Mouse (Mus musculus) embryonic facial prominence, embryonic 15.5 days (tissue): Measurements from ENCODE around the gene Id1. TPM values are rescaled to one million over a fixed set of nuclear protein-coding genes. Genes with fewer than 3 reads are reported as not detected.
A peak's percentile ranks its signal among the peaks of the same experiment; 100 is the strongest.

Source experiments
- ATAC-seq: fragments of 200-750 bp; cut with Nextera tagmentation; 2 replicates; pipeline ENCODE4 v1.8.0; 2017; ENCODE audit warnings: low read depth, moderate TSS enrichment; ENCODE audit not compliant: insufficient number of reproducible peaks, low FRiP score, low TSS enrichment
- H3K27ac ChIP-seq: fragments of 300-500 bp; sonication (generic); replicated peaks from 2 replicates; pipeline ENCODE4 v1.5.1; 2015; ENCODE audit warnings: mild to moderate bottlenecking, inconsistent platforms
- H3K27me3 ChIP-seq: fragments of 300-500 bp; sonication (generic); 2 replicates; pipeline ENCODE4 v1.6.1; 2015; ENCODE audit warnings: inconsistent platforms
- H3K36me3 ChIP-seq: fragments of 300-500 bp; sonication (generic); 2 replicates; pipeline ENCODE4 v1.6.1; 2015; ENCODE audit warnings: mild to moderate bottlenecking, inconsistent platforms
- H3K4me1 ChIP-seq: fragments of 300-500 bp; sonication (generic); 2 replicates; pipeline ENCODE4 v1.6.1; 2015; ENCODE audit warnings: inconsistent platforms
- H3K4me2 ChIP-seq: fragments of 300-500 bp; sonication (generic); replicated peaks from 2 replicates; pipeline ENCODE4 v1.6.1; 2015; ENCODE audit warnings: mild to moderate bottlenecking, inconsistent platforms
- H3K4me3 ChIP-seq: fragments of 300-500 bp; sonication (generic); replicated peaks from 2 replicates; pipeline ENCODE4 v1.5.1; 2015; ENCODE audit warnings: mild to moderate bottlenecking, inconsistent platforms
- H3K9ac ChIP-seq: fragments of 300-500 bp; sonication (generic); 2 replicates; pipeline ENCODE4 v1.6.1; 2015; ENCODE audit warnings: inconsistent platforms
- H3K9me3 ChIP-seq: fragments of 300-500 bp; sonication (generic); replicated peaks from 2 replicates; pipeline ENCODE4 v1.6.1; 2016; ENCODE audit warnings: inconsistent platforms
- WGBS: fragments of 180-500 bp; shearing (Covaris S2); methylation state at CpG from one replicate; pipeline ENCODE4 v1.1.7; 2015; 5-methylcytosine and 5-hydroxymethylcytosine counted together
- polyA plus RNA-seq: library from polyadenylated mRNA; unstranded; fragments of >200 nt; fragmentation: Nextera tagmentation; extraction: Ambion mirVana; gene quantifications from 2 replicates; pipeline ENCODE4 v1.2.1, GENCODE M21; 2015

Id1 gene
- polyA plus RNA-seq, 1 experiment from 2014 or later = 160 TPM

GRCm38 (mm10) chr2:152724332-152724723 lies 11.7 kb upstream of the Id1 start:
- ATAC-seq = no peak
- Histone ChIP-seq H3K27me3 (no peaks in the 10 kb centered on the region), H3K4me3 (peak overlapping the region; percentile 35; the same call in 1 of the 2 replicates), H3K9me3 (no peaks in the 10 kb centered on the region), H3K9ac (0 out of 2 replicates have a peak overlapping the region, but pooled peaks have one; percentile 0), H3K36me3 (no peaks in the 10 kb centered on the region), H3K4me2 (peak overlapping the region; percentile 56), H3K27ac (0 out of 2 replicates have a peak overlapping the region, but pooled peaks have one; percentile 39), H3K4me1 (peaks cover 46% of the 10 kb centered on the region)
- WGBS = 63% methylated on average over 3 of the region's 3 CpGs

GRCm38 (mm10) chr2:152725178-152725750 lies 10.8 kb upstream of the Id1 start:
- ATAC-seq = no peak
- no peaks in the 10 kb centered on the region for H3K36me3 ChIP-seq
- H3K4me2 ChIP-seq = no peak overlapping the region
- H3K9me3 ChIP-seq = no peaks in the 10 kb centered on the region
- no peak overlapping the region for H3K27ac ChIP-seq
- H3K4me1 ChIP-seq = peaks cover 55% of the 10 kb centered on the region
- no peak overlapping the region for H3K9ac ChIP-seq
- H3K27me3 ChIP-seq = no peaks in the 10 kb centered on the region
- no peak overlapping the region for H3K4me3 ChIP-seq
- 74% methylated on average over 15 of the region's 15 CpGs for WGBS

- Histone ChIP-seq H3K9me3 (no peaks in the 10 kb centered on the region), H3K36me3 (no peaks in the 10 kb centered on the region), H3K27me3 (no peaks in the 10 kb centered on the region), H3K4me1 (peaks cover 62% of the 10 kb centered on the region), H3K4me3 (no peak overlapping the region), H3K4me2 (no peak overlapping the region), H3K9ac (no peak overlapping the region), H3K27ac (peak overlapping the region; percentile 92)
- 76% methylated on average over 6 of the region's 6 CpGs for WGBS
- ATAC-seq = no peak
Measured at GRCm38 (mm10) chr2:152726213-152726612, 9.8 kb upstream of the Id1 start.

- no peaks in the 10 kb centered on the region for H3K9me3 ChIP-seq
- H3K4me1 ChIP-seq = peaks cover 63% of the 10 kb centered on the region
- no peak overlapping the region for H3K4me2 ChIP-seq
- ATAC-seq = no peak
- peak overlapping the region; percentile 92 for H3K27ac ChIP-seq
- WGBS = 48% methylated on average over 6 of the region's 6 CpGs
- H3K9ac ChIP-seq = no peak overlapping the region
- no peaks in the 10 kb centered on the region for H3K27me3 ChIP-seq
- H3K36me3 ChIP-seq = no peaks in the 10 kb centered on the region
- H3K4me3 ChIP-seq = no peak overlapping the region
Measured at GRCm38 (mm10) chr2:152726751-152727335, 9.2 kb upstream of the Id1 start.

- Histone ChIP-seq H3K4me2 (no peak overlapping the region), H3K9ac (no peak overlapping the region), H3K27me3 (no peaks in the 10 kb centered on the region), H3K36me3 (no peaks in the 10 kb centered on the region), H3K9me3 (no peaks in the 10 kb centered on the region), H3K4me1 (peaks cover 68% of the 10 kb centered on the region), H3K27ac (peak overlapping the region; percentile 92), H3K4me3 (no peak overlapping the region)
- 74% methylated on average over 14 of the region's 14 CpGs for WGBS
- ATAC-seq = no peak
Measured at GRCm38 (mm10) chr2:152727795-152728510, 8.1 kb upstream of the Id1 start.

- H3K4me2 ChIP-seq = no peak overlapping the region
- H3K9me3 ChIP-seq = no peaks in the 10 kb centered on the region
- H3K27ac ChIP-seq = peak overlapping the region; percentile 92
- 73% methylated on average over 7 of the region's 7 CpGs for WGBS
- no peak for ATAC-seq
- peaks cover 72% of the 10 kb centered on the region for H3K4me1 ChIP-seq
- no peaks in the 10 kb centered on the region for H3K36me3 ChIP-seq
- no peaks in the 10 kb centered on the region for H3K27me3 ChIP-seq
- no peak overlapping the region for H3K9ac ChIP-seq
- no peak overlapping the region for H3K4me3 ChIP-seq
Measured at GRCm38 (mm10) chr2:152728594-152728993, 7.5 kb upstream of the Id1 start.

- Histone ChIP-seq H3K4me2 (peak overlapping the region; percentile 15; the same call in 1 of the 2 replicates), H3K9ac (no peak overlapping the region)
Measured at GRCm38 (mm10) chr2:152729013-152729635, 6.9 kb upstream of the Id1 start.

GRCm38 (mm10) chr2:152729636-152730020 lies 6.4 kb upstream of the Id1 start:
- peak; percentile 89 for ATAC-seq
- Histone ChIP-seq H3K4me1 (peaks cover 74% of the 10 kb centered on the region), H3K36me3 (no peaks in the 10 kb centered on the region), H3K27me3 (no peaks in the 10 kb centered on the region), H3K4me2 (peak overlapping the region; percentile 15; the same call in 1 of the 2 replicates), H3K4me3 (no peak overlapping the region), H3K9ac (no peak overlapping the region), H3K27ac (peak overlapping the region; percentile 92), H3K9me3 (no peaks in the 10 kb centered on the region)
- WGBS = 23% methylated on average over 7 of the region's 7 CpGs

More at GRCm38 (mm10) chr2:152729013-152729635, 6.9 kb upstream of the Id1 start:
- no peak overlapping the region for H3K4me3 ChIP-seq
- H3K27me3 ChIP-seq = no peaks in the 10 kb centered on the region
- peak overlapping the region; percentile 92 for H3K27ac ChIP-seq
- peaks cover 72% of the 10 kb centered on the region for H3K4me1 ChIP-seq
- no peaks in the 10 kb centered on the region for H3K9me3 ChIP-seq
- WGBS = 25% methylated on average over 8 of the region's 8 CpGs
- no peaks in the 10 kb centered on the region for H3K36me3 ChIP-seq
- peak; percentile 48 for ATAC-seq

- H3K4me3 ChIP-seq = no peak overlapping the region
- H3K27me3 ChIP-seq = no peaks in the 10 kb centered on the region
- no peaks in the 10 kb centered on the region for H3K36me3 ChIP-seq
- no peaks in the 10 kb centered on the region for H3K9me3 ChIP-seq
- no peak overlapping the region for H3K9ac ChIP-seq
- peaks cover 72% of the 10 kb centered on the region for H3K4me1 ChIP-seq
- H3K4me2 ChIP-seq = no peak overlapping the region
- ATAC-seq = no peak
- H3K27ac ChIP-seq = no peak overlapping the region
- 79% methylated on average over 2 of the region's 2 CpGs for WGBS
Measured at GRCm38 (mm10) chr2:152733201-152733600, 2.9 kb upstream of the Id1 start.

- Histone ChIP-seq H3K4me2 (peak overlapping the region; percentile 80), H3K9me3 (no peaks in the 10 kb centered on the region), H3K4me3 (peak overlapping the region; percentile 83), H3K36me3 (no peaks in the 10 kb centered on the region), H3K27ac (peak overlapping the region; percentile 93), H3K27me3 (no peaks in the 10 kb centered on the region), H3K9ac (peak overlapping the region; percentile 15; the same call in 1 of the 2 replicates), H3K4me1 (peaks cover 71% of the 10 kb centered on the region)
- WGBS = 11% methylated on average over 10 of the region's 10 CpGs
- no peak for ATAC-seq
Measured at GRCm38 (mm10) chr2:152734501-152734900, 1.6 kb upstream of the Id1 start.

GRCm38 (mm10) chr2:152734984-152735383 lies 1.1 kb upstream of the Id1 start:
- peak overlapping the region; percentile 83 for H3K4me3 ChIP-seq
- peak overlapping the region; percentile 24 for H3K9ac ChIP-seq
- no peaks in the 10 kb centered on the region for H3K9me3 ChIP-seq
- peak overlapping the region; percentile 80 for H3K4me2 ChIP-seq
- peak; percentile 83 for ATAC-seq
- no peaks in the 10 kb centered on the region for H3K36me3 ChIP-seq
- WGBS = under 1% methylated on average over 28 of the region's 28 CpGs
- no peaks in the 10 kb centered on the region for H3K27me3 ChIP-seq
- peak overlapping the region; percentile 93 for H3K27ac ChIP-seq
- peaks cover 70% of the 10 kb centered on the region for H3K4me1 ChIP-seq
